Mouse (Mus musculus): Measurements from ENCODE around the gene Nupl2. TPM values are rescaled to one million over a fixed set of nuclear protein-coding genes. Genes with fewer than 3 reads are reported as not detected.

The Nupl2 gene
- polyA plus RNA-seq (2014; fragmentation: Nextera tagmentation; extraction: Ambion mirVana) = 13.0 and 17.0 TPM in 2 replicates

DNA sequence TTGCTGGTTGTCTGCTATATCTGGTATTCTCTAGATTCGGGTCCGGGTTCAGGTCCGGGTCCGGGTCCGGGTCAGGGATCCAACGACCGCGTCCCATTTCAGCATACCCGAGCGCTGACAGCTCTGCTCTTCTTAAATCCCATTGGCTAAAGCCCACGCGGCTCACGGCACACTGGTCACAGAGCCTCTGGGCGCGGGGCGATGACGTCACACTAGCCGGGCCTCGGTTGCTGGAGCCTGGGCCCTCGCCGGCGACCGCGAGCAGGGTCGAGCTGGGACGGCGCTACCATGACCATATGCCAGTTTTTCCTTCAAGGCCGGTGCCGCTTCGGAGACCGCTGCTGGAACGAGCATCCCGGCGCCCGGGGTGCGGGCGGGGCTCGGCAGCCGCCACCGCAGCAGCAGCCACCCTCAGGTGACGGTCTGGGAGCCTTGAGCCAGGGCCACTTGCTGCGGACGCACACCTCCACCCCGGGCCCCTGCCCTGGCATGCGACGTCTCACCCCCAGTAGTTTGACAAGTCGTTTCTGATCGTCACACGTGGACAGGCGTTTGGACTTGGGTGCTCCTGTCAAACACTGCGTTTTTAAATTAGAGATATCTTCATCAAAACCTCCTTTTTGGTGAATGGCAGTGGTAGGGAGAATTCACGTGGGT is at the start of gene Nupl2:
Nupl2 (plus strand) TSS at position 175 of the 657 bp plus-strand sequence.
- Histone ChIP-seq H3K9me3 (ENCODE audit: control insufficient read depth, low read length) (no peaks in the 10 kb centered on the region), H3K4me1 (ENCODE audit: control insufficient read depth, insufficient read depth, low read length) (peaks cover 6% of the 10 kb centered on the region; the same call in 1 of the 2 replicates), H3K36me3 (ENCODE audit: control insufficient read depth, insufficient read depth, low read length) (peaks cover 28% of the 10 kb centered on the region), H3K27me3 (ENCODE audit: control insufficient read depth, insufficient read depth, low read length) (no peaks in the 10 kb centered on the region), H3K4me2 (ENCODE audit: low read length) (peak within 1 kb of the TSS; percentile 83), H3K9ac (replicated peaks; ENCODE audit: low read length) (peak within 1 kb of the TSS; percentile 97), H3K27ac (replicated peaks; ENCODE audit: low read depth, low read length) (peak within 1 kb of the TSS; percentile 85), H3K4me3 (replicated peaks; ENCODE audit: low read depth, low read length) (peak within 1 kb of the TSS; percentile 87)
- WGBS = under 1% methylated on average over 52 of the region's 52 CpGs
- peak; percentile 100 for ATAC-seq (ENCODE audit: low FRiP score, low TSS enrichment)
- DNase-seq = peak; percentile 98

DNA sequence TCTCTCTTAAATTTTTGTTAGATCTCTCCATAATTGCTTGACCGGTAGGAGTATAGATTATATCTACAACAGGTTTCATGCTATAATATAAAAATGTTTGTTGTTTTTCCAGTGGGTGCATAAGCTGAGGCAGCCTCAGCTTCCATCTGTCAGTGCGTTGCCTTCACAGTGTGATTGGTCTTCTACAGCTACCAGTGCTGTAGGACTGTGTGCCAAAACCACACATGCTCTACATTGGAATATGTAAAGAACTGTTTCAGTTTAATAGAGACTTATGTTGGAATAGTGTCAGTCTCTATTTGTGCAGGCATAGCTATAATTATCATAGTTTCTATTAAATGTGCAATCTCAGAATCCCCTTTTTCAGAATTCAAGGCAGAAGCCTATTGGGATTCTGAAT is 42.5 kb upstream of the Nupl2 start:
- Histone ChIP-seq H3K9me3 (ENCODE audit: control insufficient read depth, low read length) (no peaks in the 10 kb centered on the region), H3K36me3 (ENCODE audit: control insufficient read depth, insufficient read depth, low read length) (no peaks in the 10 kb centered on the region), H3K4me1 (ENCODE audit: control insufficient read depth, insufficient read depth, low read length) (peaks cover 21% of the 10 kb centered on the region; the same call in 1 of the 2 replicates), H3K27ac (replicated peaks; ENCODE audit: low read depth, low read length) (no peak overlapping the region), H3K27me3 (ENCODE audit: control insufficient read depth, insufficient read depth, low read length) (no peaks in the 10 kb centered on the region), H3K4me3 (replicated peaks; ENCODE audit: low read depth, low read length) (no peak overlapping the region), H3K4me2 (ENCODE audit: low read length) (no peak overlapping the region), H3K9ac (replicated peaks; ENCODE audit: low read length) (no peak overlapping the region)
- ATAC-seq (ENCODE audit: low FRiP score, low TSS enrichment) (no peak), DNase-seq (no peak)
- WGBS = 97% methylated on average over 2 of the region's 2 CpGs

DNA sequence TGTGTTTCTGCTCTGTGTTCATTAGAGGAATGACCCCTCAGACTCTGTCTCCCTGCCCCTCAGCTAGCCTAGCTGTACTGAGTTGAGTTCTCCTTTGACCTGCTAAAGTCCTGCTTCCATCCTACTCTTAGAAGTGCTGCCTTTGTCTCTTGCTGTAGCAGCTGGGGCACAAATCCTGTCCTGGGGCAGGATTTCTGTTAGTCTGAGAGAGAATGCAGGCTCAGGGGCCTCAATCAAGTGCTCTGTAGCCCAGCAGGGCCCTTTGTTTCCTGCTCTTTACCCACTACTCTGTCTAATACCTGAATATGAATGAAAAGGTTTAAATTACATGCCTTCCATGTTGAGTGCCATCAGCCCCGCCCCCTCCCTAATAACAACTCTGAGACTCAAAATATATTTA is 40.6 kb upstream of the Nupl2 start:
- DNase-seq (peak; percentile 54), ATAC-seq (ENCODE audit: low FRiP score, low TSS enrichment) (peak; percentile 69; the same call in 1 of the 2 replicates)
- WGBS = 24% methylated on average over 1 of the region's 1 CpGs
- no peaks in the 10 kb centered on the region for H3K9me3 ChIP-seq (ENCODE audit: control insufficient read depth, low read length)
- H3K27me3 ChIP-seq (ENCODE audit: control insufficient read depth, insufficient read depth, low read length) = no peaks in the 10 kb centered on the region
- no peak overlapping the region for H3K9ac ChIP-seq (replicated peaks; ENCODE audit: low read length)
- H3K36me3 ChIP-seq (ENCODE audit: control insufficient read depth, insufficient read depth, low read length) = 0 out of 2 replicates have a peak, but pooled peaks cover 8% of the 10 kb centered on the region
- H3K4me2 ChIP-seq (ENCODE audit: low read length) = no peak overlapping the region
- H3K4me3 ChIP-seq (replicated peaks; ENCODE audit: low read depth, low read length) = no peak overlapping the region
- peaks cover 21% of the 10 kb centered on the region; the same call in 1 of the 2 replicates for H3K4me1 ChIP-seq (ENCODE audit: control insufficient read depth, insufficient read depth, low read length)
- peak overlapping the region; percentile 70 for H3K27ac ChIP-seq (replicated peaks; ENCODE audit: low read depth, low read length)

DNA sequence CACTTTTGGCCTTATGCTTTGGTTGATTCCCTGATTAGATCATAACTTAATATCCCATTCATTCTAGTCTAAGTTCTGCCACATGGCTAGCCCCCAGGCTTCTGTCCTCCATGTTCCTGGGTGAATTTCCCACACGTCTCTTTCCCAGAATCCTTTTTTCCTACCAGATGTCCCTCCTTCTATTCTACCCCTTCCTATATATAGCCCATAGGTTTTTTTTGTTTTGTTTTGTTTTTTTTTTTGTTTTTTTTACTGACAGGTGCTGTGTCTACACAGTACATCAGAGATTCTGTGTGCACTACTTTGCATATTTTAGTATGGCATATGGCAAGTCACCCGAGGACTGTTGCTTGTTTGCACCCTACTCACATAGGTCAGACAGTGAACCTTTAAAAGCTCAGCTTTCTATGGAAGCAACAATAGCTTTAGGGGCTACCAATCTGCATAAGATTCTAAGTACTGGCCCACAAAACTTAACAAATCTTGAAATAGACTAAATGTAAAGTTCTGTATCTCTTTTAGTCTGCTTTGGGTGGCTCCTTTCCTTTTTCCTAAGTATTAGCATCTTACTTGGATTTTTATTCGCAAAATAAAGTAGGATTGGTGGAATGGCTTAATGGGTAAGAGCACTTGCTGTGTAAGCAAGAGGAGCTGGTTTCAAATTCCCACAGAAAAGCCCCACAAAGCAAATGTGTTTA is 40.0 kb upstream of the Nupl2 start:
- peak overlapping the region; percentile 70 for H3K27ac ChIP-seq (replicated peaks; ENCODE audit: low read depth, low read length)
- no peak overlapping the region for H3K4me2 ChIP-seq (ENCODE audit: low read length)
- peaks cover 21% of the 10 kb centered on the region; the same call in 1 of the 2 replicates for H3K4me1 ChIP-seq (ENCODE audit: control insufficient read depth, insufficient read depth, low read length)
- no peaks in the 10 kb centered on the region for H3K9me3 ChIP-seq (ENCODE audit: control insufficient read depth, low read length)
- H3K27me3 ChIP-seq (ENCODE audit: control insufficient read depth, insufficient read depth, low read length) = no peaks in the 10 kb centered on the region
- DNase-seq (no peak), ATAC-seq (ENCODE audit: low FRiP score, low TSS enrichment) (peak; percentile 17; the same call in 1 of the 2 replicates)
- WGBS = 31% methylated on average over 3 of the region's 3 CpGs
- no peak overlapping the region for H3K9ac ChIP-seq (replicated peaks; ENCODE audit: low read length)
- H3K4me3 ChIP-seq (replicated peaks; ENCODE audit: low read depth, low read length) = no peak overlapping the region
- H3K36me3 ChIP-seq (ENCODE audit: control insufficient read depth, insufficient read depth, low read length) = 0 out of 2 replicates have a peak, but pooled peaks cover 9% of the 10 kb centered on the region

DNA sequence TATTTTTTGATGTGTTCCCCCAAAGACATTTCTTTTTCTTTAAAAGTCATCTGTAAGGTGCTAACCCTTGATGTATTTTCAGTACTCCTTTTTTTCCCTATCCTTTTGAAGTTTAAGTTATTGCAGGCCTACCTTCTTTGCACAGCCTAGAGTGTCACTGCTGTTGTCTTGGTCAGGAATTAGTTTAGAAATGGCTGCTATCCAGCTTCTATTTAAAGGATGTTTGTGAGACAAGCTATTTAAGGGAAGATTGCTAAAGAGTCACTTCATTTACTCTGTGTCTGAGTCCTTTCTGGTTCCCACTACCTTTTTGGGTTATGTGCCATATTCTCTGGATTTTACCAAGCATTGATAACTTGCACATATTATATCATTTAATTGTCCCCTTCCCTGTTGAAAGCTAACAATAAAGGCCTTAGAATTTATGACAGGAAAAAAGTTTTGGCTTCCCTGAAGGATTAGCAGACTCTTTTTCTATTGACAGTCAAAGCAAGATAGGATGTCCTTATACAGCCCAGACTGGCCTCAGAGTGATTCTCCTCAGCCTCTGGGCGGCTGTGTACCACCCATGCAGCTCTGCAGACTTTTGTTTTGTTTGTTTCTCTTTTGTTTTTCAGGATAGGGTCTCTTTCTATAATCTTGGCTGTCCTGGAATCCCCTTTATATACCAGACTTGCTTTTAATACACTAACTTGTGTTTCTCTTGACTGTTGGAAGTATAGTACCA is 38.7 kb upstream of the Nupl2 start:
- Histone ChIP-seq H3K9ac (replicated peaks; ENCODE audit: low read length) (no peak overlapping the region), H3K4me2 (ENCODE audit: low read length) (no peak overlapping the region)
- WGBS = 57% methylated on average over 1 of the region's 1 CpGs

DNA sequence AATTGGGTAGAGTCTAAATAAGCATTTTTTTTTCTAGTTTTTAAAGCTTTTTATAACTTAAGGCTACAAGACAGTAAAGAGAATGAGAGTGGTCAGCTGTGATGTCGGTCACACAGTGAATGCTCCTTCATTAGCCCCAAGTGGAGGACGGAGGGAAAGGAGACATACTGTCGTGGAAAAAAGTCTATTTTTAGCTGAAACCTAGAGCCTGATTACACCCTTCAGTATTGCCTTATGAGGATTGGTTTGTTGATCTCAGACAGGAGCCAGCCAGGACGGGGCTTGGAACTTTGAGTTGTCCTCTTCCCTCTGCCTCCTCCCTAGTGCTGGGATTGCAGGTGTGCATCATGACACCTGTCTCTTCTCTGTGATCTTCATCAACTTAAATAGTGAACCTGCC is 37.8 kb upstream of the Nupl2 start:
- DNase-seq (no peak), ATAC-seq (ENCODE audit: low FRiP score, low TSS enrichment) (no peak)
- H3K4me1 ChIP-seq (ENCODE audit: control insufficient read depth, insufficient read depth, low read length) = peaks cover 21% of the 10 kb centered on the region; the same call in 1 of the 2 replicates
- no peak overlapping the region for H3K4me3 ChIP-seq (replicated peaks; ENCODE audit: low read depth, low read length)
- H3K9ac ChIP-seq (replicated peaks; ENCODE audit: low read length) = no peak overlapping the region
- 0 out of 2 replicates have a peak, but pooled peaks cover 12% of the 10 kb centered on the region for H3K36me3 ChIP-seq (ENCODE audit: control insufficient read depth, insufficient read depth, low read length)
- H3K27ac ChIP-seq (replicated peaks; ENCODE audit: low read depth, low read length) = no peak overlapping the region
- no peaks in the 10 kb centered on the region for H3K27me3 ChIP-seq (ENCODE audit: control insufficient read depth, insufficient read depth, low read length)
- no peak overlapping the region for H3K4me2 ChIP-seq (ENCODE audit: low read length)
- WGBS = 91% methylated on average over 4 of the region's 4 CpGs
- no peaks in the 10 kb centered on the region for H3K9me3 ChIP-seq (ENCODE audit: control insufficient read depth, low read length)

More for the DNA sequence above, 38.7 kb upstream of the Nupl2 start:
- Histone ChIP-seq H3K27me3 (ENCODE audit: control insufficient read depth, insufficient read depth, low read length) (no peaks in the 10 kb centered on the region), H3K9me3 (ENCODE audit: control insufficient read depth, low read length) (no peaks in the 10 kb centered on the region), H3K4me3 (replicated peaks; ENCODE audit: low read depth, low read length) (no peak overlapping the region), H3K27ac (replicated peaks; ENCODE audit: low read depth, low read length) (no peak overlapping the region), H3K4me1 (ENCODE audit: control insufficient read depth, insufficient read depth, low read length) (peaks cover 21% of the 10 kb centered on the region; the same call in 1 of the 2 replicates), H3K36me3 (ENCODE audit: control insufficient read depth, insufficient read depth, low read length) (0 out of 2 replicates have a peak, but pooled peaks cover 12% of the 10 kb centered on the region)
- DNase-seq = no peak
- ATAC-seq (ENCODE audit: low FRiP score, low TSS enrichment) = no peak

DNA sequence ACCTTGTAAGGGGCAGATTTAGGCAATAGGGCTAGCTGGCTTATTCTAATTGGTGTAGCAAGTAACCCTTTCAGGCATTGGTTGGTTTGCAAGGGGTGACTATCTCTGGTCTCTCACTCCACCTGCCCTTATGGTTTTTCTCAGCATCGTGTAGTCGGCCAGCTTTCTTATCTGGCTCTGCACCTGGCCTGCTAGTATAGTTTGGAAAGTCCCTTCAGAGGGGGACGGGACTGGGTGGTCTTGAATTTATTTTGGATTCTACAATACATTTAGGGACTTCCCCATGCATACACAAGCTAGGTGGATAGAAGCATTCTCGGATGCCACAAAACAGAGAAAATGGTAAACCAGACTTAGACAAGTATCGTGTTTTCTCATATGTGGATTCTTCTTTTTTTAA is 17.8 kb upstream of the Nupl2 start:
- H3K9me3 ChIP-seq (ENCODE audit: control insufficient read depth, low read length) = no peaks in the 10 kb centered on the region
- H3K9ac ChIP-seq (replicated peaks; ENCODE audit: low read length) = no peak overlapping the region
- no peak for DNase-seq
- no peak overlapping the region for H3K4me2 ChIP-seq (ENCODE audit: low read length)
- no peaks in the 10 kb centered on the region for H3K4me1 ChIP-seq (ENCODE audit: control insufficient read depth, insufficient read depth, low read length)
- no peaks in the 10 kb centered on the region for H3K27me3 ChIP-seq (ENCODE audit: control insufficient read depth, insufficient read depth, low read length)
- H3K36me3 ChIP-seq (ENCODE audit: control insufficient read depth, insufficient read depth, low read length) = peaks cover 83% of the 10 kb centered on the region
- no peak overlapping the region for H3K4me3 ChIP-seq (replicated peaks; ENCODE audit: low read depth, low read length)
- no peak for ATAC-seq (ENCODE audit: low FRiP score, low TSS enrichment)
- 92% methylated on average over 5 of the region's 5 CpGs for WGBS
- no peak overlapping the region for H3K27ac ChIP-seq (replicated peaks; ENCODE audit: low read depth, low read length)

DNA sequence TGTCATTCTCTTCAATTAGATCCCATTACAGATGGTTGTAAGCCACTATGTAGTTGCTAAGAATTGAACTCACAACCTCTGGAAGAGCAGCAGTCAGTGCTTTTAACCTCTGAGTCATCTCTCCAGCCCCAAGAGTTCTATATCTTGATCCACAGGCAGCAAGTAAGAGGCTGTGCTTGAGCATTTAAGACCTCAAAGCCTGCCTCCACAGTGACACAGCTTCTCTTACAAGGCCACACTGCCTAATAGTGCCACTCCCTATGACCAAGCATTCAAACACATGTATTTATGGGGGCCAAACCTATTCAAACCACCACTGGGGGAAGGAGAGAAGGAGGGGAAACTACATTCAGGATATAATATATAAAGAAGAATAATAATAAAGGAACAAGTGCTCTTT is 12.6 kb upstream of the Nupl2 start:
- peaks cover 68% of the 10 kb centered on the region for H3K36me3 ChIP-seq (ENCODE audit: control insufficient read depth, insufficient read depth, low read length)
- H3K27me3 ChIP-seq (ENCODE audit: control insufficient read depth, insufficient read depth, low read length) = no peaks in the 10 kb centered on the region
- H3K4me1 ChIP-seq (ENCODE audit: control insufficient read depth, insufficient read depth, low read length) = no peaks in the 10 kb centered on the region
- no peak overlapping the region for H3K9ac ChIP-seq (replicated peaks; ENCODE audit: low read length)
- no peak overlapping the region for H3K27ac ChIP-seq (replicated peaks; ENCODE audit: low read depth, low read length)
- ATAC-seq (ENCODE audit: low FRiP score, low TSS enrichment) (no peak), DNase-seq (no peak)
- no peak overlapping the region for H3K4me2 ChIP-seq (ENCODE audit: low read length)
- no peaks in the 10 kb centered on the region for H3K9me3 ChIP-seq (ENCODE audit: control insufficient read depth, low read length)
- no peak overlapping the region for H3K4me3 ChIP-seq (replicated peaks; ENCODE audit: low read depth, low read length)

Data from midbrain, embryonic 14.5 days (tissue).